Mouse (Mus musculus) neural tube, embryonic 15.5 days (tissue): ENCODE measurements around the gene Tas2r102. TPM values are rescaled to one million over a fixed set of nuclear protein-coding genes. Genes with fewer than 3 reads are reported as not detected.

ENCODE experiments used
- ATAC-seq: fragments of 200-750 bp; cut with Nextera tagmentation; 2 replicates; pipeline ENCODE4 v1.8.0; 2017; ENCODE audit warnings: mild to moderate bottlenecking, moderate TSS enrichment, moderate library complexity; ENCODE audit not compliant: low FRiP score
- H3K27ac ChIP-seq: fragments of 300-500 bp; sonication (generic); replicated peaks from 2 replicates; pipeline ENCODE4 v1.5.1; 2015; ENCODE audit warnings: mild to moderate bottlenecking, inconsistent platforms
- H3K27me3 ChIP-seq: fragments of 300-500 bp; sonication (generic); replicated peaks from 2 replicates; pipeline ENCODE4 v1.6.1; 2015; ENCODE audit warnings: inconsistent platforms
- H3K36me3 ChIP-seq: fragments of 300-500 bp; sonication (generic); 2 replicates; pipeline ENCODE4 v1.6.1; 2015; ENCODE audit warnings: inconsistent platforms
- H3K4me1 ChIP-seq: fragments of 300-500 bp; sonication (generic); 2 replicates; pipeline ENCODE4 v1.6.1; 2015; ENCODE audit warnings: inconsistent platforms
- H3K4me2 ChIP-seq: fragments of 300-500 bp; sonication (generic); 2 replicates; pipeline ENCODE4 v1.6.1; 2015; ENCODE audit warnings: inconsistent platforms, mild to moderate bottlenecking, moderate library complexity
- H3K4me3 ChIP-seq: fragments of 300-500 bp; sonication (generic); replicated peaks from 2 replicates; pipeline ENCODE4 v1.5.1; 2015; ENCODE audit warnings: mild to moderate bottlenecking, inconsistent platforms
- H3K9ac ChIP-seq: fragments of 300-500 bp; sonication (generic); replicated peaks from 2 replicates; pipeline ENCODE4 v1.6.1; 2015; ENCODE audit warnings: mild to moderate bottlenecking, inconsistent platforms
- H3K9me3 ChIP-seq: fragments of 300-500 bp; sonication (generic); replicated peaks from 2 replicates; pipeline ENCODE4 v1.6.1; 2016; ENCODE audit warnings: inconsistent platforms
- WGBS: fragments of 180-500 bp; shearing (Covaris S2); methylation state at CpG from one replicate; pipeline ENCODE4 v1.1.7; 2015; ENCODE audit warnings: mixed read lengths; 5-methylcytosine and 5-hydroxymethylcytosine counted together
- polyA plus RNA-seq: library from polyadenylated mRNA; unstranded; fragments of >200 nt; fragmentation: Nextera tagmentation; extraction: Ambion mirVana; gene quantifications from 2 replicates; pipeline ENCODE4 v1.2.1, GENCODE M21; 2015

Tas2r102 gene
- not detected in 2 replicates for polyA plus RNA-seq

GRCm38 (mm10) chr6:132761831-132762230 is at the start of gene Tas2r102:
TSS of gene Tas2r102 (plus strand) at chr6:132762131.
- Histone ChIP-seq H3K4me1 (no peaks in the 10 kb centered on the region), H3K36me3 (no peaks in the 10 kb centered on the region), H3K27ac (no peak within 1 kb of the TSS), H3K9ac (no peak within 1 kb of the TSS), H3K9me3 (no peaks in the 10 kb centered on the region), H3K4me2 (no peak within 1 kb of the TSS), H3K4me3 (no peak within 1 kb of the TSS), H3K27me3 (no peaks in the 10 kb centered on the region)
- ATAC-seq, result no peak
- WGBS, result 90% methylated on average over 2 of the region's 2 CpGs

- Histone ChIP-seq H3K4me1 (no peaks in the 10 kb centered on the region), H3K9me3 (no peaks in the 10 kb centered on the region), H3K27me3 (no peaks in the 10 kb centered on the region), H3K27ac (no peak within 1 kb of the TSS), H3K9ac (no peak within 1 kb of the TSS), H3K36me3 (no peaks in the 10 kb centered on the region), H3K4me2 (no peak within 1 kb of the TSS), H3K4me3 (no peak within 1 kb of the TSS)
- no peak for ATAC-seq
- WGBS, result 78% methylated on average over 2 of the region's 2 CpGs
Measured at GRCm38 (mm10) chr6:132737935-132738334, 24.0 kb upstream of the Tas2r102 start, which contains the start of gene Tas2r115. TSS of gene Tas2r115 (minus strand) at chr6:132738035.

GRCm38 (mm10) chr6:132750206-132750605 is 11.7 kb upstream of the Tas2r102 start:
- Histone ChIP-seq H3K9ac (no peak overlapping the region), H3K27ac (no peak overlapping the region)

GRCm38 (mm10) chr6:132754430-132754829 is 7.5 kb upstream of the Tas2r102 start, which contains the start of gene Tas2r124:
TSS of gene Tas2r124 (plus strand) at chr6:132754730.
- H3K36me3 ChIP-seq, result no peaks in the 10 kb centered on the region
- no peaks in the 10 kb centered on the region for H3K4me1 ChIP-seq
- no peaks in the 10 kb centered on the region for H3K27me3 ChIP-seq
- WGBS, result 93% methylated on average over 1 of the region's 1 CpGs
- H3K4me2 ChIP-seq, result no peak within 1 kb of the TSS
- ATAC-seq, result no peak
- H3K9ac ChIP-seq, result no peak within 1 kb of the TSS
- no peak within 1 kb of the TSS for H3K27ac ChIP-seq
- H3K4me3 ChIP-seq, result no peak within 1 kb of the TSS
- H3K9me3 ChIP-seq, result no peaks in the 10 kb centered on the region

More at GRCm38 (mm10) chr6:132750206-132750605, 11.7 kb upstream of the Tas2r102 start:
- H3K27me3 ChIP-seq, result no peaks in the 10 kb centered on the region
- no peak overlapping the region for H3K4me2 ChIP-seq
- no peaks in the 10 kb centered on the region for H3K9me3 ChIP-seq
- H3K4me3 ChIP-seq, result no peak overlapping the region
- 88% methylated on average over 2 of the region's 2 CpGs for WGBS
- H3K4me1 ChIP-seq, result no peaks in the 10 kb centered on the region
- no peak for ATAC-seq
- no peaks in the 10 kb centered on the region for H3K36me3 ChIP-seq

GRCm38 (mm10) chr6:132778062-132778461 is 16.1 kb downstream of the Tas2r102 start, which contains the start of gene Tas2r136:
TSS of gene Tas2r136 (minus strand) at chr6:132778162.
- H3K9ac ChIP-seq, result no peak within 1 kb of the TSS
- H3K36me3 ChIP-seq, result no peaks in the 10 kb centered on the region
- no peak for ATAC-seq
- no peak within 1 kb of the TSS for H3K4me2 ChIP-seq
- H3K4me1 ChIP-seq, result no peaks in the 10 kb centered on the region
- no peak within 1 kb of the TSS for H3K27ac ChIP-seq
- no peak within 1 kb of the TSS for H3K4me3 ChIP-seq
- no peaks in the 10 kb centered on the region for H3K9me3 ChIP-seq
- H3K27me3 ChIP-seq, result no peaks in the 10 kb centered on the region

- Histone ChIP-seq H3K36me3 (no peaks in the 10 kb centered on the region), H3K4me2 (no peak overlapping the region), H3K9ac (no peak overlapping the region), H3K4me1 (no peaks in the 10 kb centered on the region), H3K27ac (no peak overlapping the region), H3K9me3 (peaks cover 5% of the 10 kb centered on the region), H3K4me3 (no peak overlapping the region), H3K27me3 (no peaks in the 10 kb centered on the region)
- no peak for ATAC-seq
- WGBS, result 38% methylated on average over 1 of the region's 1 CpGs
Measured at GRCm38 (mm10) chr6:132795393-132795792, 33.5 kb downstream of the Tas2r102 start.

GRCm38 (mm10) chr6:132802518-132802917 is 40.6 kb downstream of the Tas2r102 start, which contains the start of gene Tas2r117:
TSS of gene Tas2r117 (plus strand) at chr6:132802818.
- Histone ChIP-seq H3K27me3 (no peaks in the 10 kb centered on the region), H3K4me2 (no peak within 1 kb of the TSS), H3K9ac (no peak within 1 kb of the TSS), H3K4me3 (no peak within 1 kb of the TSS), H3K36me3 (no peaks in the 10 kb centered on the region), H3K4me1 (no peaks in the 10 kb centered on the region), H3K9me3 (no peaks in the 10 kb centered on the region), H3K27ac (no peak within 1 kb of the TSS)
- 76% methylated on average over 1 of the region's 1 CpGs for WGBS
- no peak for ATAC-seq

Other genes with a start within 250 kb of the Tas2r102 start
- gene Prh1, start 192.3 kb upstream of the Tas2r102 start, polyA plus RNA-seq, result not detected in 2 replicates
- gene Prp2, start 166.2 kb upstream of the Tas2r102 start, polyA plus RNA-seq, result not detected in 2 replicates
- not detected in 2 replicates for gene A630073D07Rik, start 110.6 kb upstream of the Tas2r102 start, polyA plus RNA-seq
- not detected in 2 replicates for gene Tas2r120, start 105.2 kb upstream of the Tas2r102 start, polyA plus RNA-seq
- not detected in 2 replicates for gene Tas2r121, start 61.1 kb upstream of the Tas2r102 start, polyA plus RNA-seq
- not detected in 2 replicates for gene Tas2r122, start 50.2 kb upstream of the Tas2r102 start, polyA plus RNA-seq
- not detected in 2 replicates for gene Tas2r115, start 24.1 kb upstream of the Tas2r102 start, polyA plus RNA-seq
- not detected in 2 replicates for gene Tas2r124, start 7.4 kb upstream of the Tas2r102 start, polyA plus RNA-seq
- gene Tas2r136, start 16.0 kb downstream of the Tas2r102 start, polyA plus RNA-seq, result not detected in 2 replicates
- not detected in 2 replicates for gene Tas2r117, start 40.7 kb downstream of the Tas2r102 start, polyA plus RNA-seq
- gene Tas2r123, start 85.0 kb downstream of the Tas2r102 start, polyA plus RNA-seq, result not detected in 2 replicates
- not detected in 2 replicates for gene Tas2r116, start 93.3 kb downstream of the Tas2r102 start, polyA plus RNA-seq
- not detected in 2 replicates for gene Tas2r110, start 105.9 kb downstream of the Tas2r102 start, polyA plus RNA-seq
- gene Tas2r113, start 130.9 kb downstream of the Tas2r102 start, polyA plus RNA-seq, result not detected in 2 replicates
- gene Tas2r125, start 147.5 kb downstream of the Tas2r102 start, polyA plus RNA-seq, result not detected in 2 replicates
- gene Tas2r129, start 189.0 kb downstream of the Tas2r102 start, polyA plus RNA-seq, result not detected in 2 replicates
- not detected in 2 replicates for gene Tas2r131, start 195.8 kb downstream of the Tas2r102 start, polyA plus RNA-seq
- gene Tas2r109, start 218.8 kb downstream of the Tas2r102 start, polyA plus RNA-seq, result not detected in 2 replicates